Mouse (Mus musculus) hindbrain, embryonic 12.5 days (tissue): Measurements from ENCODE around the gene Thumpd2. TPM values are rescaled to one million over a fixed set of nuclear protein-coding genes. Genes with fewer than 3 reads are reported as not detected.

Source experiments
- ATAC-seq: fragments of 200-750 bp; cut with Nextera tagmentation; 2 replicates; pipeline ENCODE4 v1.8.0; 2017; ENCODE audit warnings: moderate TSS enrichment; ENCODE audit not compliant: low FRiP score
- H3K27ac ChIP-seq: fragments of 300-500 bp; sonication (generic); 2 replicates; pipeline ENCODE4 v1.5.1; 2016; ENCODE audit warnings: mild to moderate bottlenecking
- H3K27me3 ChIP-seq: fragments of 300-500 bp; sonication (generic); 2 replicates; pipeline ENCODE4 v1.6.1; 2016; ENCODE audit warnings: mild to moderate bottlenecking
- H3K36me3 ChIP-seq: fragments of 300-500 bp; sonication (generic); 2 replicates; pipeline ENCODE4 v1.6.1; 2016; ENCODE audit warnings: mild to moderate bottlenecking
- H3K4me1 ChIP-seq: fragments of 300-500 bp; sonication (generic); 2 replicates; pipeline ENCODE4 v1.6.1; 2016
- H3K4me2 ChIP-seq: fragments of 300-500 bp; sonication (generic); replicated peaks from 2 replicates; pipeline ENCODE4 v1.6.1; 2016; ENCODE audit warnings: mild to moderate bottlenecking
- H3K4me3 ChIP-seq: fragments of 300-500 bp; sonication (generic); 2 replicates; pipeline ENCODE4 v1.5.1; 2016; ENCODE audit warnings: mild to moderate bottlenecking
- H3K9ac ChIP-seq: fragments of 300-500 bp; sonication (generic); 2 replicates; pipeline ENCODE4 v1.6.1; 2016; ENCODE audit warnings: mild to moderate bottlenecking, moderate library complexity
- H3K9me3 ChIP-seq: fragments of 300-500 bp; sonication (generic); replicated peaks from 2 replicates; pipeline ENCODE4 v1.6.1; 2016; ENCODE audit warnings: mild to moderate bottlenecking
- whole genome bisulfite sequencing: fragments of 180-500 bp; shearing (Covaris S2); methylation state at CpG from one replicate; pipeline ENCODE4 v1.1.7; 2016; 5-methylcytosine and 5-hydroxymethylcytosine counted together
- polyA plus RNA-seq: library from polyadenylated mRNA; unstranded; fragments of >200 nt; fragmentation: Nextera tagmentation; extraction: Ambion mirVana; gene quantifications from 2 replicates; pipeline ENCODE4 v1.2.1, GENCODE M21; 2016

Thumpd2 gene
- polyA plus RNA-seq, 1 experiment from 2014 or later: 13.3 TPM

- Histone ChIP-seq H3K9ac (no peak overlapping the region), H3K27me3 (no peaks in the 10 kb centered on the region), H3K36me3 (peaks cover 13% of the 10 kb centered on the region; the same call in 1 of the 2 replicates), H3K9me3 (no peaks in the 10 kb centered on the region), H3K27ac (no peak overlapping the region), H3K4me3 (no peak overlapping the region), H3K4me2 (no peak overlapping the region), H3K4me1 (0 out of 2 replicates have a peak, but pooled peaks cover 5% of the 10 kb centered on the region)
- WGBS: 91% methylated on average over 5 of the region's 5 CpGs
- ATAC-seq: no peak
Observed at GRCm38 (mm10) chr17:81055522-81055921, 9.4 kb downstream of the Thumpd2 start.

DNA sequence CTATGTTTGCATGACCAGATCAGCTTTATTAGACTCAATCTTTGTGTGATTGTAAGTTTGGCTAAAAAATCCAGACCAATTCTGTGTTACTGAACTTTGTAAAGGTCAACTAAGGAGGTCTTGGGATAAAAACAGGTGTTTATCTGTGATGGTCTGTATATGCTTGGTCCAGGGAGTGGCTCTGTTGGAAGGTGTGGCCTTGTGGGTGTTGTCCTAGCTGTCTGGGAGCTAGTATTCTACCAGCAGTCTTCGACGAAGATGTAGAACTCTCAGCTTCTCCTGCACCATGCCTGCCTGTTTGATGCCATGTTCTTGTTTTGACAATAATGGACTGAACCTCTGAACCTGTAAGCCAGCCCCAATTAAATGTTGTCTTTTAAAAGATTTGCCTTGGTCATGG lies 11.6 kb downstream of the Thumpd2 start:
- no peaks in the 10 kb centered on the region for H3K9me3 ChIP-seq
- no peaks in the 10 kb centered on the region for H3K27me3 ChIP-seq
- H3K9ac ChIP-seq: no peak overlapping the region
- H3K4me1 ChIP-seq: 0 out of 2 replicates have a peak, but pooled peaks cover 6% of the 10 kb centered on the region
- H3K36me3 ChIP-seq: peaks cover 19% of the 10 kb centered on the region; the same call in 1 of the 2 replicates
- no peak overlapping the region for H3K4me2 ChIP-seq
- no peak for ATAC-seq
- WGBS: 94% methylated on average over 2 of the region's 2 CpGs
- H3K27ac ChIP-seq: no peak overlapping the region
- no peak overlapping the region for H3K4me3 ChIP-seq

DNA sequence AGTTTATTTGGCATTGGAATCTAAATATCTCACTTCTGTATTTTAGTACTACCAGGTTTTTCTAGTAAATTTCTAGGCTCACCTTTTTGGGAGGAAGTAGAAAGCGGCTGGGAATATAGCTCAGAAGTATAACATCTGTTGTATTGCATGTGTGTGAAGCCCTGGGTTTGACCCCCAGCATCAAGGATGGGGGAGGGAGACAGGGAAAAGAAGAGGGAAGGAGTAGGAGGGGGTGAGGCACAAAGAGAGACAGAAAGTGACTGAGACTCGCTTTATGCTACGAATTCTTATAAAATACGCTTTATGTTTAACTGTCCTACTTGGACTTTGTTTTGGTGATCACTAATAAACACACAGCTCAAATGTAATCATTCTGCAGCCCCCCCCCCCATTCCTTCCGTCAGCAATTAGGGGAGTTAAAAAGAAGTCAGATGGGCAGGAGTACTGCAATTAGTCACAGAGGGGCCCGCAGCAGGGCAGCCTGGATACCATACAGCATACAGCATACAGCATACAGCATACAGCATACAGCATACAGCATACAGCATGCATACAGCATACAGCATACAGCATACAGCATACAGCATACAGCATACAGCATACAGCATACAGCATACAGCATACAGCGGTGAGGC lies 16.8 kb downstream of the Thumpd2 start:
- Histone ChIP-seq H3K27ac (no peak overlapping the region), H3K27me3 (no peaks in the 10 kb centered on the region), H3K9me3 (no peaks in the 10 kb centered on the region), H3K36me3 (peaks cover 20% of the 10 kb centered on the region; the same call in 1 of the 2 replicates), H3K4me1 (peaks cover 10% of the 10 kb centered on the region; the same call in 1 of the 2 replicates), H3K4me3 (no peak overlapping the region), H3K9ac (no peak overlapping the region), H3K4me2 (no peak overlapping the region)
- ATAC-seq: no peak
- 79% methylated on average over 7 of the region's 7 CpGs for WGBS

- Histone ChIP-seq H3K4me3 (no peak overlapping the region), H3K4me1 (peaks cover 10% of the 10 kb centered on the region; the same call in 1 of the 2 replicates), H3K4me2 (no peak overlapping the region), H3K27me3 (no peaks in the 10 kb centered on the region), H3K9me3 (no peaks in the 10 kb centered on the region), H3K27ac (no peak overlapping the region), H3K36me3 (peaks cover 25% of the 10 kb centered on the region), H3K9ac (no peak overlapping the region)
- no peak for ATAC-seq
- 92% methylated on average over 9 of the region's 9 CpGs for WGBS
Observed at GRCm38 (mm10) chr17:81045525-81046150, 19.2 kb downstream of the Thumpd2 start.

DNA sequence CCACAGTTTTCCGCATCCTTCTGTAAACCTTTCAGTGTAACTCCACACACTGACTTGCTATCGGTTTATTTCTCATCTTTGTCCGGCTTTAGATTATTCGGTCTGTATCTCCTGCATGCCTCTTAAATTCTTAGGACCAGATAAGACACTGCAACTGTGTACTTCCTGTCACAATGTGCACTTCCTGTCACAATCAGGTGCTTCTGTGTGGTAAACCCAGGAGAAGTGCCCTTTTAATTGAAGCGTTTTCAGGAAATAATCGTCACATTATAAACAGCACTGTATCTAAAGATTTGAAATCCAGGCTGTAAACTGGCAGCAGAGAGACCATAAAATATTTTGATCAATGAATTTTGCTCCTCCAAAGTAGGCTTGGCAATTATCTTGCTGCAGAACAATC lies 19.8 kb downstream of the Thumpd2 start:
- no peak for ATAC-seq
- H3K36me3 ChIP-seq: peaks cover 23% of the 10 kb centered on the region
- H3K27me3 ChIP-seq: no peaks in the 10 kb centered on the region
- 98% methylated on average over 6 of the region's 6 CpGs for WGBS
- H3K4me2 ChIP-seq: no peak overlapping the region
- no peak overlapping the region for H3K4me3 ChIP-seq
- peaks cover 10% of the 10 kb centered on the region; the same call in 1 of the 2 replicates for H3K4me1 ChIP-seq
- no peak overlapping the region for H3K9ac ChIP-seq
- H3K27ac ChIP-seq: no peak overlapping the region
- no peaks in the 10 kb centered on the region for H3K9me3 ChIP-seq

- no peak overlapping the region for H3K4me2 ChIP-seq
- no peak overlapping the region for H3K27ac ChIP-seq
- H3K9me3 ChIP-seq: no peaks in the 10 kb centered on the region
- peaks cover 10% of the 10 kb centered on the region; the same call in 1 of the 2 replicates for H3K4me1 ChIP-seq
- no peak overlapping the region for H3K9ac ChIP-seq
- no peak overlapping the region for H3K4me3 ChIP-seq
- H3K27me3 ChIP-seq: no peaks in the 10 kb centered on the region
- H3K36me3 ChIP-seq: peaks cover 24% of the 10 kb centered on the region
- ATAC-seq: no peak
- 74% methylated on average over 3 of the region's 3 CpGs for WGBS
Observed at GRCm38 (mm10) chr17:81044356-81044755, 20.5 kb downstream of the Thumpd2 start.

- H3K27me3 ChIP-seq: no peaks in the 10 kb centered on the region
- no peak for ATAC-seq
- H3K9ac ChIP-seq: no peak overlapping the region
- peaks cover 42% of the 10 kb centered on the region for H3K36me3 ChIP-seq
- 93% methylated on average over 2 of the region's 2 CpGs for WGBS
- no peak overlapping the region for H3K4me3 ChIP-seq
- no peak overlapping the region for H3K4me2 ChIP-seq
- peaks cover 4% of the 10 kb centered on the region; the same call in 1 of the 2 replicates for H3K4me1 ChIP-seq
- no peak overlapping the region for H3K27ac ChIP-seq
- H3K9me3 ChIP-seq: no peaks in the 10 kb centered on the region
Observed at GRCm38 (mm10) chr17:81041662-81042061, 23.2 kb downstream of the Thumpd2 start.

- Histone ChIP-seq H3K36me3 (peaks cover 49% of the 10 kb centered on the region), H3K4me2 (no peak overlapping the region), H3K4me3 (no peak overlapping the region), H3K4me1 (no peaks in the 10 kb centered on the region), H3K27ac (no peak overlapping the region), H3K9ac (no peak overlapping the region), H3K27me3 (no peaks in the 10 kb centered on the region), H3K9me3 (no peaks in the 10 kb centered on the region)
- no peak for ATAC-seq
- 95% methylated on average over 2 of the region's 2 CpGs for WGBS
Observed at GRCm38 (mm10) chr17:81038707-81039408, 26.0 kb downstream of the Thumpd2 start.

GRCm38 (mm10) chr17:81035354-81035753 lies 29.5 kb downstream of the Thumpd2 start:
- H3K4me3 ChIP-seq: no peak overlapping the region
- 90% methylated on average over 5 of the region's 5 CpGs for WGBS
- no peak overlapping the region for H3K9ac ChIP-seq
- no peaks in the 10 kb centered on the region for H3K9me3 ChIP-seq
- no peak for ATAC-seq
- H3K4me1 ChIP-seq: no peaks in the 10 kb centered on the region
- no peak overlapping the region for H3K4me2 ChIP-seq
- H3K27ac ChIP-seq: no peak overlapping the region
- no peaks in the 10 kb centered on the region for H3K27me3 ChIP-seq
- peaks cover 39% of the 10 kb centered on the region for H3K36me3 ChIP-seq

DNA sequence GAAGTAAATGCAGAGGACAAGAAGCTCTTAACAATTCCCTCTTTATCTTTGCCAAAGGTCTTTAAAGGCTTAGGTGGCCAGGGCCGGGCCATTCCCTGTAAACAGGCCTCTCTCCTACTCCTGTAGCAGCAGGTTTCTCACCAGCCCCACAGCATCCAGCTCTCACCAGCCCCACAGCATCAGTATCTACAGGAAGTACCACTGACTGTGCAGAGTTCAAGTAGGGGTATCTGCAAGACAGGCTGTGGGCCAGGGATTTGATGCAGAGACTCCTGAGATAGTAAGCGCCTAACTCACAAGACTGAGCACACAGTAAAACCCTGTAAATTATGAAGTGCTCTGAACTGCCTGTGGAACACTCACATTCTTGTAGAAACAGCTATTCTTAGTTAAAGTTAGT lies 31.9 kb downstream of the Thumpd2 start:
- H3K36me3 ChIP-seq: peaks cover 31% of the 10 kb centered on the region

GRCm38 (mm10) chr17:81031830-81032442 lies 32.9 kb downstream of the Thumpd2 start:
- 0 out of 2 replicates have a peak, but pooled peaks cover 3% of the 10 kb centered on the region for H3K4me1 ChIP-seq
- no peak overlapping the region for H3K4me3 ChIP-seq
- no peak for ATAC-seq
- peaks cover 28% of the 10 kb centered on the region for H3K36me3 ChIP-seq
- no peak overlapping the region for H3K9ac ChIP-seq
- H3K27me3 ChIP-seq: no peaks in the 10 kb centered on the region
- WGBS: 86% methylated on average over 3 of the region's 3 CpGs
- no peak overlapping the region for H3K4me2 ChIP-seq
- no peak overlapping the region for H3K27ac ChIP-seq
- H3K9me3 ChIP-seq: no peaks in the 10 kb centered on the region

More for the DNA sequence above, 31.9 kb downstream of the Thumpd2 start:
- Histone ChIP-seq H3K9ac (no peak overlapping the region), H3K9me3 (no peaks in the 10 kb centered on the region), H3K4me3 (no peak overlapping the region), H3K27me3 (no peaks in the 10 kb centered on the region), H3K4me2 (no peak overlapping the region), H3K4me1 (no peaks in the 10 kb centered on the region), H3K27ac (no peak overlapping the region)
- ATAC-seq: no peak
- WGBS: 86% methylated on average over 2 of the region's 2 CpGs

DNA sequence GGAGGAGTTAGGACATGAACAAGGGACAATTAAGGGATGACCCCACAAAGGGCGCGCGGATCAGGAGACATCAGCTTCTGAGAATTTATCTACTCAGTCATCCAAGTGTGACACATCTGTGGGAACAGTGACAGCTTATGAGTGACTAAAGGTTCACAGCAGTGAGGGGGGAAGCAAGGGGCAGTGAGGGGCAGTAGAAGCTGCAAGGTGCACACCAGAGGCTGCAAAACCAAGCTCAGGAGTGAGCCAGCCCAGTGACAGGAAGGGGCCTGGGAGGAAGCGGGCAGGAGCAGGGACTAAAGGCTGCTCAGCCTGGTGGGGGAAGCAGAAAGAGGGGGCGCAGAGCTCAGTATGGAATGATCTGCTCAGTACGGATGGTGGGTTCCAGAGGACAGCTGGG lies 37.6 kb downstream of the Thumpd2 start:
- Histone ChIP-seq H3K9me3 (no peaks in the 10 kb centered on the region), H3K4me2 (no peak overlapping the region), H3K27me3 (no peaks in the 10 kb centered on the region), H3K27ac (no peak overlapping the region), H3K4me1 (0 out of 2 replicates have a peak, but pooled peaks cover 3% of the 10 kb centered on the region), H3K4me3 (no peak overlapping the region), H3K9ac (no peak overlapping the region), H3K36me3 (peaks cover 33% of the 10 kb centered on the region)
- ATAC-seq: no peak
- 90% methylated on average over 6 of the region's 6 CpGs for WGBS
